Mouse (Mus musculus) macrophage (primary cell): ENCODE measurements around the gene Fan1. TPM values are rescaled to one million over a fixed set of nuclear protein-coding genes. Genes with fewer than 3 reads are reported as not detected.

Source experiments
- H3K27ac ChIP-seq: fragments of 350-480 bp; formaldehyde crosslinking; 2 replicates; pipeline ENCODE4 v1.9.0; 2021
- H3K36me3 ChIP-seq: fragments of 350-480 bp; formaldehyde crosslinking; 2 replicates; pipeline ENCODE4 v1.9.0; 2021; ENCODE audit errors: inconsistent target
- H3K4me3 ChIP-seq: fragments of 350-480 bp; formaldehyde crosslinking; 2 replicates; pipeline ENCODE4 v1.9.0; 2021; ENCODE audit errors: inconsistent target
- H3K79me2 ChIP-seq: fragments of 350-480 bp; formaldehyde crosslinking; 2 replicates; pipeline ENCODE4 v1.9.0; 2021; ENCODE audit errors: inconsistent target
- WGBS: methylation state at CpG from one replicate; pipeline ENCODE4 v1.1.7; 2026; ENCODE audit warnings: inconsistent platforms; ENCODE audit not compliant: missing documents; 5-methylcytosine and 5-hydroxymethylcytosine counted together
- polyA plus RNA-seq: library from polyadenylated mRNA; stranded (reverse); fragments of 250-400 nt; gene quantifications from 3 replicates; pipeline ENCODE4 v1.2.4, GENCODE M21; 2018; ENCODE audit warnings: inconsistent platforms

The Fan1 gene
- polyA plus RNA-seq, 1 experiment from 2014 or later: 2.9 TPM

DNA sequence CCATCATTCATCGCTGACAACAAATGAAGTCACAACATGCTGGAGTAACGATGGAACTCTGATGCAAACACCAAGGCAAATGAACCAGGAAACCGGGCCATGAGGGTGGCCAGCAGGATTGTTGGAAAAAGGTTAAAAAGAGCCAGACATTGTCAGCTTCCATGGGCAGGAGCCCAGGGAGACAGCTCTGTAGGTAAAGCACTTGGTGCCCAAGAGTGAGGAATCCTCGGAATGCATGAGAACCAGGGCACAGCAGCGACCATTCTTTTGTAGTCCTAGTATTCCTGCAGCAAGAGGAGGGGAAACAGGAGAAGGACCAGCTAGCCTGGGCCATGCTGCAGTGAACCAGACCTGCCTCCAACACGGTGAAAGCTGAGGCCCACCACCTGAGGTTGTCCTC is 15.2 kb downstream of the Fan1 start:
- WGBS: 97% methylated on average over 6 of the region's 6 CpGs
- H3K79me2 ChIP-seq: no peaks in the 10 kb centered on the region
- H3K4me3 ChIP-seq: no peak overlapping the region
- H3K27ac ChIP-seq: no peak overlapping the region
- peaks cover 36% of the 10 kb centered on the region for H3K36me3 ChIP-seq

DNA sequence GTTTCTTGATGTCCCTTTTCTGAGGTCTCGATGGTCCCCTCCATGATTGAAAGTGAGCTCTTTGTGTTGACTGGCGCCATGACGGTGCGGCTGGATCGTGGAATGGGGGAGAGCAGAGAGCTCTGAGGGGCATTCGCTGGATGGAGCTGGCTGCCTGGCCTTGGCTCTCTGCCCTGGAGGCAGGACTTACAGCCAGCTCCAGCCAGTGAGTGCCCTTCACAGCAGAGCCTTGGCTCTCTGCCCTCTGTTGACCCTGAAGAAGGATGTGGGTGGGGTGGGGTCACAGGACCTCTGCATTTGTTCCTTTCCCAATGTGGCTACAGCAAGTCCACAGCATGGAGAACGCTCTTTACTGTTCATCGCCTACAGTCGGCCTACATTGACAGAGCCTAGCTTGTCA is 16.5 kb downstream of the Fan1 start:
- peaks cover 23% of the 10 kb centered on the region for H3K36me3 ChIP-seq
- H3K79me2 ChIP-seq: no peaks in the 10 kb centered on the region
- no peak overlapping the region for H3K4me3 ChIP-seq
- WGBS: 95% methylated on average over 9 of the region's 9 CpGs
- no peak overlapping the region for H3K27ac ChIP-seq

DNA sequence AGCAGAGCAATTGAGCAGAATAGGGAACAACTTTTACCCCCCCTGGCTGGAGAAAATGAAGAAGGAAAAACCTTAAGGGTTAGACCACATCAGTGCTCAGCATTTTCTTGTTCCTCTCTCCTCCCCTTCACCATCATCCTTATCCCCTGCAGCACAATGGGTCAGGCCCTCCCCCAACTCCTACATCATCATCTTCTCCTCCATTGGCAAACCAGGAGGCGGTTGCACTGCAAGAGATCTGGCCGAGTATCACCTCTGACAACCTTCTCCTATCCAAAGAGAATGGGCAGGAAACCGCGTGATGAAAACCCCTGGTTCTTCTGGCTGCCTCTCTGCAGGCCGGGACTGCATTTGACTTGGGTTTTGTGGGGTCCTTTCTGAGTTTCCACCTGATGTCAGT is 17.2 kb downstream of the Fan1 start:
- H3K36me3 ChIP-seq: peaks cover 15% of the 10 kb centered on the region; the same call in 1 of the 2 replicates
- H3K27ac ChIP-seq: no peak overlapping the region
- H3K4me3 ChIP-seq: no peak overlapping the region
- WGBS: 84% methylated on average over 5 of the region's 5 CpGs
- H3K79me2 ChIP-seq: no peaks in the 10 kb centered on the region

DNA sequence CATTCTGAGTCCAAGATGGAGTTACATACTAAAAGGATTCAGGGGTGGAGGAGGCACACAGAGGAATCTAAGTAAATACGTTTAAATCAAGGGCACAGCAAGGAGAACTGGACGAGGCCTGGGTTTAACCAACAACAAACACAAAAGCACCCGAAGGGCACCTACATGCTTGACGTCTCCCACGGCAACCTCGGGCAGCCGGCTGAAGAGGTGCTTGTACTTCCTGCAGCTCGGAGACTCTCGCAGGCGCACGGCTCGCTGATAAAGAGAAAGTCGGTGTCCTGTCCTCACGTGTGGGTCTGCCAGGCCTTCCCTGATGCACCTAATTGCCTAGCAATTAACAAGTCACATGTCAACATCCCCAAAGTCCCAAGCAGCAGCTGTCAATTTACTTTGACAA is 19.7 kb downstream of the Fan1 start:
- WGBS: 92% methylated on average over 13 of the region's 14 CpGs
- Histone ChIP-seq H3K79me2 (no peaks in the 10 kb centered on the region), H3K36me3 (peaks cover 10% of the 10 kb centered on the region; the same call in 1 of the 2 replicates), H3K27ac (no peak overlapping the region), H3K4me3 (no peak overlapping the region)

DNA sequence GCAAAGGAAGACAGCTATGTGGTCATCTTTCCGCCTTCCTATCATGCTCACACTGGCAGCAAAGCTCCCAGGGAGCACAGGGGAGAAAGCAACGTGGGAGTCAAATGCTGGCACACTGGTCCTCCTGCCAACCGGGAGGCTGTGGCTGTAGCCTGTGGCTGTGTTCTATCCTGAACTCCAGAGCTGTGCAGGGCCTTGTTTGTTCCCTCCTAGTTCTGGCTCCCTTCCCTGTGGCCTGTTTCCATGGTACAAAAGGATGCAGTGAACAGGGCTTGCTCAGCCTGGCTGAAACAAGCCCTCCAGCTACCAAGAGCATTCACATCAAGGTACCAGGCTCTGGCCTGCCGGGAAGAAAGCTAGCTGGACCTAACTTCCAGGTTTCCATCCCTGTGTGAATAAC is 22.8 kb downstream of the Fan1 start:
- Histone ChIP-seq H3K27ac (no peak overlapping the region), H3K4me3 (no peak overlapping the region), H3K36me3 (peaks cover 3% of the 10 kb centered on the region; the same call in 1 of the 2 replicates), H3K79me2 (no peaks in the 10 kb centered on the region)
- WGBS: 83% methylated on average over 4 of the region's 4 CpGs

DNA sequence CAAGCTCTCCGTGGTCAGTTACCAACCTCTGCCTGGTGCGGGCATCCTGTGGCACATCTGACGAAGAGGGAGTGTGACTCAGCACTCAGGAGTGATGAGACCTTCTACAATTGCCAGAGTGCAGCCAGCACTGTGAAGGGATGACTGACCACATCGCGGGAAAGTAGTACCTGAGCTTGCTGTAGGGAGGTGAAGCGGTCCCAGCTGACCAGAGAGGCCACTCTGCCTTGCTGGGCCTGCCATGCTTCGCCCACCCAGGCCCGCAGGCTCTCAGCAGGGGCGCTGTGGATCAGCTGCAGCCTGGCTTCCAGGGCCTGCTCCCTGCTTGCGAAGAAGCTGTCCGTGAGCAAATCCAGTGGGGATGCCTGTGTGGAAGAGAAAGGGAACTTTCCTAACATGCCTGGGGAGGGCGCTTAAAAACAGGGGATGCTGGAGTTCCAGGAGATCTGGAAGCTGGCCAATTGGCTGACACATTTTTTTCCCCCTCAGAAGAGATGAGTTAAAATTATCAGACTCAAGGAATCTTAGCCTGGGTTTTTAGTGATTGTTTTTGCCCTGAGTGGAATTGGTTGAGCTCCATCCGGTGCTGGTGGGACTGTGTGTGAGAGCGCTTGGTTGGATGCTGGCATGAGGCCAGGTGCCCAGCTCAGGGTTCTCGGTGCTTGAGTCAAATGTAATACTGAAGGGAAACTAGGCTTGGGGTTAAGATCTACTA is 24.6 kb downstream of the Fan1 start:
- no peaks in the 10 kb centered on the region for H3K79me2 ChIP-seq
- 92% methylated on average over 13 of the region's 15 CpGs for WGBS
- no peak overlapping the region for H3K4me3 ChIP-seq
- H3K27ac ChIP-seq: no peak overlapping the region
- H3K36me3 ChIP-seq: peaks cover under 1% of the 10 kb centered on the region; the same call in 1 of the 2 replicates

DNA sequence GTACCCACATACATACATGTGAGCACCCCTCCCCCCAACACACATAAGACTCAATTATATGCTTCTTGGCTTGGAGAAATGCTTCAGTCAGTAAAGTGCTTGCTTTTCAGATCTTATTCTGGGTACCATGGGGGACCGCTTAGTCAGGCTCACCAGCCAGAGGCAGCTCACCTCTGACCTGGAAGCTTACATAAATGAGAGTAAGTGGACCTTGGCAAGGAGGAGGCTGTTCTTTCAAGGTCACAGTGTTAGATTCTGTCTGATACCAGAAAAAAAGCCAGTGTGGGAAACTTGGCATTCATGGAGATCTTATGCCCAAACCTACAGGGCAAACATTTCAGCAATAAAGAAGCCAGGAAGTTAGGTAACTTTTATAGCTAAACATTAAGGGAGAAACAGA is 26.1 kb downstream of the Fan1 start:
- H3K79me2 ChIP-seq: no peaks in the 10 kb centered on the region
- no peak overlapping the region for H3K4me3 ChIP-seq
- H3K27ac ChIP-seq: no peak overlapping the region
- no peaks in the 10 kb centered on the region for H3K36me3 ChIP-seq
- 100% methylated on average over 1 of the region's 1 CpGs for WGBS

DNA sequence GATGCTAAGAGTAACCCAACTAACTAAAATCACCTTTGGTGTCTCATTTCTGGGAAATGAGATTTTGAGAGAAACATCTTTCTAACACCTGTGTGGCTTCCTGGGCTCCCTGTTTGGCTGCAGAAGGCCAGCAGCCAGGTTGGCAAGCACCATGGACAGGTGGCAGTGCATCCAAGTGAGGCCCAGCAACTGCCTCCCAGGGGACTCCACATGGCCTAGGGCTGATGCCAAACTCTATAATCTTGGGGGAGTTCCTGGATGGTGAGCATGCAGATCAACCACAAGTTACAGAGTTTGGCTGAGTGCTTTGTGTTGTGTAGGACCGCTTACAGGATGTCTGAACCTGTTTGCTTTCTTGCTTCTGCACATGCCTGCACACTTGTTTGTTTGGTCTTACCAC is 41.2 kb downstream of the Fan1 start:
- Histone ChIP-seq H3K4me3 (no peak overlapping the region), H3K27ac (no peak overlapping the region), H3K79me2 (no peaks in the 10 kb centered on the region), H3K36me3 (peaks cover 82% of the 10 kb centered on the region)
- WGBS: 100% methylated on average over 1 of the region's 1 CpGs

DNA sequence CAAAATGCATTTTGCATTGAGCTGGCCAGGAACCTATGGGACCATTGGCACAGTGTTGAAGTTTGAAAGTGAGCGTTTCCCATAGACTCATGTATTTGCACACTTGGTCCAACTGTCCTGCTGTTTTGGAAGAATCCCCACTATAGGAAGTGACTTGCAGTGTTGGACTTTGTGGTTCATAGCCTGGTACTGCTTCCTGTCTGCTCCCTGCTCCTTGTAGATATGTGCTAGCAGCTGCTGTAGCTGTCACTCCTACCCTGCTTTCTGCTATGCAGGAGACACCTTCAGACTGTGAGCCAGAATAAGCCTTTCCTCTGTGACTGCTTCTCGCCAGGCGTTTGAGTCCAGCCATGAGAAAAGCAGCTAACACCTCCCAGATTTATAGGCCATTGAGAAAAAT is 42.6 kb downstream of the Fan1 start:
- H3K4me3 ChIP-seq: no peak overlapping the region

DNA sequence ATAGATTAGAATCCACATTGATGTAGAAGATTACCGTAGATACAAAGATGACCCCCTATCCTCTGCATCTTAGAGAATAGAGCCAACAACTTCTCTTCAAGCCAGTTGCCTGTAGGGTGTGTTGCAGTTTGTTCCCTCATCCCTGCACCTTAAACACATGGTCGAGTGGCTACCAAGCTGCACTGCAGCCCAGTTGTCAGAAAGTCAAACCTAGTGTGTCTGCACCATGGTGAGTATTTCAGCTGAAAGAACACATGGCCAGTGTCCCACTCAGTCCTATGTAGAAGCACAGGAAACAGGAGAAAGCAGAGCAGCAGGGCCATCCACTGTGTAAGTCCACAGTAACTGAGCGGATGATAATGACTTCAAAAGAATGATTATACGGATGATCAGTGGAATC is 46.4 kb downstream of the Fan1 start:
- no peak overlapping the region for H3K4me3 ChIP-seq
- peaks cover 68% of the 10 kb centered on the region; the same call in 1 of the 2 replicates for H3K36me3 ChIP-seq
- H3K79me2 ChIP-seq: no peaks in the 10 kb centered on the region
- H3K27ac ChIP-seq: peak overlapping the region; percentile 28
- WGBS: 93% methylated on average over 4 of the region's 4 CpGs

More for the DNA sequence above, 42.6 kb downstream of the Fan1 start:
- H3K79me2 ChIP-seq: no peaks in the 10 kb centered on the region
- no peak overlapping the region for H3K27ac ChIP-seq
- WGBS: 92% methylated on average over 3 of the region's 3 CpGs
- H3K36me3 ChIP-seq: peaks cover 82% of the 10 kb centered on the region

DNA sequence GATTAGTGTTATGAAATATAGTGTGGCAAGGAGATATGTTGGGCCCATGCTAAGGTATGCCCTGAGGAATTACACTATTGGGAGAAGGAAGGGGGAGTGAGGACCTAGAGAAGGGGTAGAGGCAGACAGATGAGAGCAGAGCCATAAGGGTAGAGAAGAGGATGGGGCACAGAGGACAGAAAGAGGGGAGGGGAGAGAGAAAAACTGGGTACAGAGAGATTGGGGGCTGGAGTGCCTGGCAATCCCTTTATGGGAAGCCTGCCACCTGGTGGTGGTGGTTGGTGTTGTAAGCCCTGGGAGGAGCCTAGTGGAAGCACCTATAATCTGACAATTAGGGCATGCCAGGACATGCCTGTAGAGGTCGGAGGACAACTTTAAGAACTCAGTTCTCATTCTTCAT is 47.0 kb downstream of the Fan1 start:
- Histone ChIP-seq H3K79me2 (no peaks in the 10 kb centered on the region), H3K4me3 (no peak overlapping the region), H3K27ac (peak overlapping the region; percentile 28), H3K36me3 (peaks cover 68% of the 10 kb centered on the region; the same call in 1 of the 2 replicates)
- 12% methylated on average over 1 of the region's 1 CpGs for WGBS

DNA sequence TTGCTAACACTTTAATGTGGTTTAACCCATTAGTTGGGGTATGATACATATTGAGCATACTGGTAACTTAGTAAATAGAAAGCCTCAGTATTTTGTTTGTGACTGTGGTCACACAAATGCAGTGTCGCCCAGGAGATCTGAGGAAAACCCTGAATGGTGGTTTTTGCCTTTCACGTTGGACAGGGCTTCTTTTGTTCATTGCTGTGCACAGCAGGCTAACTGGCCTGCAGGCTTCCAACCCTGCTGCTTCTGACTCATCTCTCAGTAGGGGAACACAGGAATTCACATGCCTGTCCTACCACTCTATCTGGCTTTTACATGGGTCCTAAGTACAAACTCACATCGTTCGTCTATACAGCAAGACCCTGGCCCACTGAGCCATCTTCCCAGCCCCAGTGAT is 52.2 kb downstream of the Fan1 start:
- Histone ChIP-seq H3K79me2 (no peaks in the 10 kb centered on the region), H3K4me3 (no peak overlapping the region), H3K27ac (no peak overlapping the region), H3K36me3 (peaks cover 78% of the 10 kb centered on the region)
- WGBS: 95% methylated on average over 4 of the region's 4 CpGs

DNA sequence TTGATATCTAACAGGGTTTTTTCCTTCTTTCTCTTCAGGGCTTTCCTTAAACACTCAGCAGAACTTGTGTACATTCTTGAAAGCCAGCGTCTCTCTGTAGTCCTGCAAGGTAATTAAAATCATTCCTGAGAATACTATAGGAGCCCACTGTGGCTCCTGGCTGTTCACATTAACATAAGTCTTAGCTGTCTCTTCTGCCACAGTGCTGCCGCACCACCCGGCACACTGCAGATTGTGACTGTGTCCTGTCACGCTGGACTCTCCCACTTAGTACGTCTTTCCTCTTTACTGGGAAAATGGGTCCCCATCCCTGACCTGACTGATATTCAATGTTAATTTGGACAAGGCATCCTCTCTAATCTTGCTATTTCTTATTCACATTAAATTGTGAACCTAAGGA is 52.8 kb downstream of the Fan1 start:
- Histone ChIP-seq H3K27ac (no peak overlapping the region), H3K4me3 (no peak overlapping the region), H3K79me2 (no peaks in the 10 kb centered on the region), H3K36me3 (peaks cover 78% of the 10 kb centered on the region)
- WGBS: 97% methylated on average over 5 of the region's 5 CpGs

DNA sequence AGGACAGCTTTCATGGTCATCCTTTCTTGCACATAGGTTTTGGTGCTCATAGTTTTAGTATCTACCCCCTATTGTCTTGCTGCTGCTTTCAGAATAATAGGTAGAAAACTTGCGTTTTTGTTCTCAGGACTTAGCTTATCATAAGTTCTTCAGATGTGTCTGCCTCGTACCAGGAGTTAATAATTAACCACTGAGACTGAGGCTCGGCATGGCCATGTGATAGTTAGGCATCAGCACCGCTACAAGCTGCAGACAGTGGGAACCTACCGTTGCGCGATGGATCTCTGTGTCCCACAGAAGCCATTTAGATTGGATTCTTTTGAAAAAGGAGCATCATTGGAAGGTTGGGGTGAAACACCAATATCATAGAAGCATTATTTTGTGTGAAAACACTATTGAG is 61.1 kb downstream of the Fan1 start:
- Histone ChIP-seq H3K4me3 (no peak overlapping the region), H3K27ac (no peak overlapping the region), H3K79me2 (no peaks in the 10 kb centered on the region), H3K36me3 (peaks cover 71% of the 10 kb centered on the region)
- WGBS: 94% methylated on average over 7 of the region's 7 CpGs

DNA sequence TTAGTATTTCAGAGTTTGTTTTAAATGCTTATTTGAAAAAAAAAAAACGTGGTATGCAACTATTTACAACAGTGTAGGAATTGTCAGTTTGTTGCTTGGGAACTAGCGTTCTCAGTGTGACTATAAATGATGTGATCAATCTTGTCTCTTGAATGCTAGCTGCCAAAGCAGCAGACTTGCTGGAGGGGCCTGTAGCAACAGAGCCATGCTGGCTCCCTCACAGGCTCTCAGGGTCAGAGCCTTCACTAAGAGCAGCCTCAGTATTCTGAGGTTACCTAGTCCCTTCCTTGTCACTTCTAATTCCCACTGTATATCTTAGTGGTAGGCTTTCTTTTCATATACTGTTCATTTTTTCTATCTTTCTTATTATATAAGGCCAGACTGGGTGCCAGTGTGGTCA is 63.1 kb downstream of the Fan1 start:
- 85% methylated on average over 2 of the region's 2 CpGs for WGBS
- no peaks in the 10 kb centered on the region for H3K79me2 ChIP-seq
- H3K36me3 ChIP-seq: peaks cover 69% of the 10 kb centered on the region
- H3K4me3 ChIP-seq: no peak overlapping the region
- no peak overlapping the region for H3K27ac ChIP-seq

DNA sequence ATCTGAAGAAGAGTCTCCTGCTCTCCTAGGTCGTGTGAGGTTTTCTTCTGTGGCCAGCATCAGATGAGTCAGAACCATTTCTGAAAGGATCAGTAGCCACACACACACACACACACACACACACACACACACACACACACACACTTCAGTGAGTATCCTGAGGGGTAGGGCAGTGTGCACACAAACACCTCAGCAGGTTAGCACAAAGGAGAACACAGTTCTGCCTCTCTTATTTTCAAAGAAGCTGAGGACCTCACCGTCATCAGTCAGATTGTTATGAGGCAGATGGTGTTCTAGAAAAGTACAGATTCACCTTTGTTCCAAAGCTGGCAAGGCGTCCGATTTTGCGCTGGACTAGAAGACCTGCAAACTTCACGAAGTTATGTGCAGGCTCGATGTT is 63.7 kb downstream of the Fan1 start:
- no peaks in the 10 kb centered on the region for H3K79me2 ChIP-seq
- H3K4me3 ChIP-seq: no peak overlapping the region
- no peak overlapping the region for H3K27ac ChIP-seq
- WGBS: 92% methylated on average over 7 of the region's 7 CpGs
- H3K36me3 ChIP-seq: peaks cover 68% of the 10 kb centered on the region
